Mouse (Mus musculus): ENCODE measurements around the gene Hat1.

DNA sequence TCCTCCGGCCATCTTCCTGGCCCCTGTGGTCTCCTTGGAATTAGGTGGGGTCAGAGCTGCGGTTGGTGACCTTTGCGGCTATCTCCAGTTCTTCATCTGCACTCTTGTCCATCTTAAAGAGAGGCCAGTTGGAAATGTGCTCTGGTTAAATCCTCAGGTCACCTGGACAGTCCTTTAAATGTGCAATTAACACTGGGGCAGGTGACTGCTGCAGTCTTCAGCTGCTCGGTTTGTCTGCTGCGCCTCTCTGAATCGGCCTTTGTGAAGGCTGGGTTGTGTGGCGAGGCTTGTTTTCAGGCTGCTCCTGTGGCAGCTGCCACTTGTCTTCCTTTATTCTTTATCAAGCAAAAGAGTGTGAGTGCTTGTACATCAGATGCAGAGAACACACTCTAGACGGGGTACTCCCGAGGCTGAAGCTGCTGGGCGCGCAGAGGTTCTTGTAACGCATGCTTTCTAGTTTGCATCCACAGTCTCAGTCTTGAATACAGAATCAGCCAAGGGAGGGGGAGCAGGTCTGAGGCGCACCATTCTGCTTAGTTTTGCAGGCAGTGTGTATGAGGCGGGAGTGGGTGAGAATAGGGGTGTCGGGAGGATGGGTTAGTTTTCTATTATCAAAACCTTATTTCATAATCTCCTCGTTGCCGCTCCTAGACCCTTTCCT, 56.9 kb downstream of the Hat1 start:
- TF ChIP-seq GATA1 (IDR thresholded peaks at IDR 0.05; ENCODE audit: low read length) (no peak), TAL1 (IDR thresholded peaks at IDR 0.05; ENCODE audit: low read length) (no peak)
